Mouse (Mus musculus) embryonic facial prominence, embryonic 15.5 days (tissue): ENCODE results near the gene Masp1. TPM values are rescaled to one million over a fixed set of nuclear protein-coding genes. Genes with fewer than 3 reads are reported as not detected.

ENCODE experiments used
- ATAC-seq: fragments of 200-750 bp; cut with Nextera tagmentation; 2 replicates; pipeline ENCODE4 v1.8.0; 2017; ENCODE audit warnings: low read depth, moderate TSS enrichment; ENCODE audit not compliant: insufficient number of reproducible peaks, low FRiP score, low TSS enrichment
- H3K27ac ChIP-seq: fragments of 300-500 bp; sonication (generic); replicated peaks from 2 replicates; pipeline ENCODE4 v1.5.1; 2015; ENCODE audit warnings: mild to moderate bottlenecking, inconsistent platforms
- H3K27me3 ChIP-seq: fragments of 300-500 bp; sonication (generic); 2 replicates; pipeline ENCODE4 v1.6.1; 2015; ENCODE audit warnings: inconsistent platforms
- H3K36me3 ChIP-seq: fragments of 300-500 bp; sonication (generic); 2 replicates; pipeline ENCODE4 v1.6.1; 2015; ENCODE audit warnings: mild to moderate bottlenecking, inconsistent platforms
- H3K4me1 ChIP-seq: fragments of 300-500 bp; sonication (generic); 2 replicates; pipeline ENCODE4 v1.6.1; 2015; ENCODE audit warnings: inconsistent platforms
- H3K4me2 ChIP-seq: fragments of 300-500 bp; sonication (generic); replicated peaks from 2 replicates; pipeline ENCODE4 v1.6.1; 2015; ENCODE audit warnings: mild to moderate bottlenecking, inconsistent platforms
- H3K4me3 ChIP-seq: fragments of 300-500 bp; sonication (generic); replicated peaks from 2 replicates; pipeline ENCODE4 v1.5.1; 2015; ENCODE audit warnings: mild to moderate bottlenecking, inconsistent platforms
- H3K9ac ChIP-seq: fragments of 300-500 bp; sonication (generic); 2 replicates; pipeline ENCODE4 v1.6.1; 2015; ENCODE audit warnings: inconsistent platforms
- H3K9me3 ChIP-seq: fragments of 300-500 bp; sonication (generic); replicated peaks from 2 replicates; pipeline ENCODE4 v1.6.1; 2016; ENCODE audit warnings: inconsistent platforms
- WGBS: fragments of 180-500 bp; shearing (Covaris S2); methylation state at CpG from one replicate; pipeline ENCODE4 v1.1.7; 2015; 5-methylcytosine and 5-hydroxymethylcytosine counted together
- polyA plus RNA-seq: library from polyadenylated mRNA; unstranded; fragments of >200 nt; fragmentation: Nextera tagmentation; extraction: Ambion mirVana; gene quantifications from 2 replicates; pipeline ENCODE4 v1.2.1, GENCODE M21; 2015

The Masp1 gene
- 7.7 and 9.8 TPM in 2 replicates for polyA plus RNA-seq

- Histone ChIP-seq H3K9ac (no peak within 1 kb of the TSS), H3K4me3 (peak within 1 kb of the TSS; percentile 36), H3K27me3 (no peaks in the 10 kb centered on the region), H3K4me1 (peaks cover 55% of the 10 kb centered on the region), H3K36me3 (no peaks in the 10 kb centered on the region), H3K27ac (peak within 1 kb of the TSS; percentile 61), H3K4me2 (peak within 1 kb of the TSS; percentile 52), H3K9me3 (no peaks in the 10 kb centered on the region)
- under 1% methylated on average over 12 of the region's 12 CpGs for WGBS
- peak; percentile 34; the same call in 1 of the 2 replicates for ATAC-seq
These were observed at the start of gene Masp1, which contains the start of gene Rtp4 for GRCm38 (mm10) chr16:23520235-23520871. Masp1 (minus strand) TSS chr16:23520815. Rtp4 (plus strand) TSS chr16:23520291.

GRCm38 (mm10) chr16:23568369-23568958, 47.8 kb upstream of the Masp1 start:
- Histone ChIP-seq H3K4me2 (no peak overlapping the region), H3K4me1 (no peaks in the 10 kb centered on the region), H3K9ac (no peak overlapping the region), H3K4me3 (no peak overlapping the region), H3K27ac (no peak overlapping the region), H3K36me3 (no peaks in the 10 kb centered on the region), H3K9me3 (no peaks in the 10 kb centered on the region), H3K27me3 (no peaks in the 10 kb centered on the region)
- whole genome bisulfite sequencing = 54% methylated on average over 4 of the region's 4 CpGs
- no peak for ATAC-seq

GRCm38 (mm10) chr16:23557669-23558068, 37.1 kb upstream of the Masp1 start:
- Histone ChIP-seq H3K27me3 (no peaks in the 10 kb centered on the region), H3K27ac (no peak overlapping the region), H3K9ac (no peak overlapping the region), H3K9me3 (no peaks in the 10 kb centered on the region), H3K4me3 (no peak overlapping the region), H3K36me3 (no peaks in the 10 kb centered on the region), H3K4me1 (no peaks in the 10 kb centered on the region), H3K4me2 (no peak overlapping the region)
- WGBS = 79% methylated on average over 2 of the region's 2 CpGs
- no peak for ATAC-seq

GRCm38 (mm10) chr16:23557195-23557594, 36.6 kb upstream of the Masp1 start:
- H3K4me1 ChIP-seq = no peaks in the 10 kb centered on the region
- no peak overlapping the region for H3K4me2 ChIP-seq
- WGBS = 89% methylated on average over 5 of the region's 5 CpGs
- ATAC-seq = no peak
- no peaks in the 10 kb centered on the region for H3K9me3 ChIP-seq
- no peak overlapping the region for H3K4me3 ChIP-seq
- H3K27me3 ChIP-seq = no peaks in the 10 kb centered on the region
- no peaks in the 10 kb centered on the region for H3K36me3 ChIP-seq
- H3K27ac ChIP-seq = no peak overlapping the region
- no peak overlapping the region for H3K9ac ChIP-seq

- no peak overlapping the region for H3K4me3 ChIP-seq
- H3K4me1 ChIP-seq = no peaks in the 10 kb centered on the region
- no peak overlapping the region for H3K27ac ChIP-seq
- no peaks in the 10 kb centered on the region for H3K36me3 ChIP-seq
- no peak for ATAC-seq
- 79% methylated on average over 5 of the region's 5 CpGs for WGBS
- no peak overlapping the region for H3K9ac ChIP-seq
- H3K27me3 ChIP-seq = no peaks in the 10 kb centered on the region
- H3K9me3 ChIP-seq = no peaks in the 10 kb centered on the region
- H3K4me2 ChIP-seq = no peak overlapping the region
These were observed 34.1 kb upstream of the Masp1 start for GRCm38 (mm10) chr16:23554673-23555072.

- no peaks in the 10 kb centered on the region for H3K27me3 ChIP-seq
- H3K36me3 ChIP-seq = no peaks in the 10 kb centered on the region
- H3K4me2 ChIP-seq = no peak overlapping the region
- H3K27ac ChIP-seq = no peak overlapping the region
- no peak overlapping the region for H3K4me3 ChIP-seq
- no peak for ATAC-seq
- WGBS = 83% methylated on average over 18 of the region's 18 CpGs
- H3K4me1 ChIP-seq = no peaks in the 10 kb centered on the region
- no peaks in the 10 kb centered on the region for H3K9me3 ChIP-seq
- no peak overlapping the region for H3K9ac ChIP-seq
These were observed 30.5 kb upstream of the Masp1 start for GRCm38 (mm10) chr16:23550981-23551582.

- no peaks in the 10 kb centered on the region for H3K9me3 ChIP-seq
- H3K9ac ChIP-seq = no peak overlapping the region
- H3K27me3 ChIP-seq = no peaks in the 10 kb centered on the region
- no peak for ATAC-seq
- H3K4me3 ChIP-seq = no peak overlapping the region
- no peaks in the 10 kb centered on the region for H3K4me1 ChIP-seq
- H3K4me2 ChIP-seq = no peak overlapping the region
- no peak overlapping the region for H3K27ac ChIP-seq
- H3K36me3 ChIP-seq = no peaks in the 10 kb centered on the region
- WGBS = 46% methylated on average over 8 of the region's 8 CpGs
These were observed 29.8 kb upstream of the Masp1 start for GRCm38 (mm10) chr16:23550346-23550980.

- ATAC-seq = no peak
- H3K4me1 ChIP-seq = 0 out of 2 replicates have a peak, but pooled peaks cover 4% of the 10 kb centered on the region
- no peak overlapping the region for H3K9ac ChIP-seq
- no peaks in the 10 kb centered on the region for H3K36me3 ChIP-seq
- no peaks in the 10 kb centered on the region for H3K27me3 ChIP-seq
- no peak overlapping the region for H3K4me2 ChIP-seq
- H3K27ac ChIP-seq = no peak overlapping the region
- no peak overlapping the region for H3K4me3 ChIP-seq
- 90% methylated on average over 4 of the region's 4 CpGs for WGBS
- no peaks in the 10 kb centered on the region for H3K9me3 ChIP-seq
These were observed 27.2 kb upstream of the Masp1 start for GRCm38 (mm10) chr16:23547783-23548182.

- WGBS = 38% methylated on average over 7 of the region's 7 CpGs
- H3K27ac ChIP-seq = no peak overlapping the region
- ATAC-seq = no peak
- no peaks in the 10 kb centered on the region for H3K9me3 ChIP-seq
- H3K4me3 ChIP-seq = no peak overlapping the region
- no peak overlapping the region for H3K9ac ChIP-seq
- no peaks in the 10 kb centered on the region for H3K36me3 ChIP-seq
- H3K27me3 ChIP-seq = no peaks in the 10 kb centered on the region
- 0 out of 2 replicates have a peak, but pooled peaks cover 4% of the 10 kb centered on the region for H3K4me1 ChIP-seq
- no peak overlapping the region for H3K4me2 ChIP-seq
These were observed 23.7 kb upstream of the Masp1 start for GRCm38 (mm10) chr16:23544361-23544760.

GRCm38 (mm10) chr16:23542866-23543265, 22.3 kb upstream of the Masp1 start:
- no peak overlapping the region for H3K4me2 ChIP-seq
- no peaks in the 10 kb centered on the region for H3K36me3 ChIP-seq
- no peaks in the 10 kb centered on the region for H3K9me3 ChIP-seq
- H3K4me3 ChIP-seq = no peak overlapping the region
- H3K27ac ChIP-seq = no peak overlapping the region
- no peaks in the 10 kb centered on the region for H3K27me3 ChIP-seq
- H3K4me1 ChIP-seq = 0 out of 2 replicates have a peak, but pooled peaks cover 4% of the 10 kb centered on the region
- no peak overlapping the region for H3K9ac ChIP-seq
- 57% methylated on average over 4 of the region's 4 CpGs for WGBS
- no peak for ATAC-seq

GRCm38 (mm10) chr16:23541046-23541445, 20.4 kb upstream of the Masp1 start:
- H3K4me2 ChIP-seq = no peak overlapping the region
- H3K9ac ChIP-seq = no peak overlapping the region
- H3K27me3 ChIP-seq = no peaks in the 10 kb centered on the region
- no peak overlapping the region for H3K4me3 ChIP-seq
- 47% methylated on average over 4 of the region's 4 CpGs for WGBS
- H3K27ac ChIP-seq = no peak overlapping the region
- 0 out of 2 replicates have a peak, but pooled peaks cover 4% of the 10 kb centered on the region for H3K4me1 ChIP-seq
- ATAC-seq = no peak
- no peaks in the 10 kb centered on the region for H3K36me3 ChIP-seq
- H3K9me3 ChIP-seq = no peaks in the 10 kb centered on the region
